Mouse (Mus musculus): ENCODE results near the gene Zfp982. TPM values are rescaled to one million over a fixed set of nuclear protein-coding genes. Genes with fewer than 3 reads are reported as not detected.

Zfp982 gene
- 0.34 TPM for total RNA-seq (2023)

DNA sequence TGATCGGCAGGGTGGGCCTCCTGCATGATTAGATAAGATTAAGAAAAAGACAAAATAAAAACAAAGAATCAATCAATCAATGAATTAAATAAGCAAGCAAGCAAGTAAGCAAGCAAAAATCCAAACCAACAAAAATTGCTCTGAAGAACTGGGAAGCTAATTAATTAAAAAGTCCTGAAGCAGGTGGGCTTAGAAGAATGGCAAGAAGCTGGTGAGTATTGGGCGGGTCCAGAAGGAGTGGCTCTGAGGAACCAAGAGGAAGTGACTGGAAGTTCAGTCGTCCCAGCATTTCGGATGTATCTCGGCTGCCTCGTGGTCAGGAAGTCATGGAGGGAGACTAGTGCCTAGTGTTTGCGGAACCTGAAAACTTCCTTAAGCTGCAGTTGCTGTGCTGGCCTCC, at the start of gene Zfp982:
Gene Zfp982 (plus strand): TSS at position 301 of the 400 bp plus-strand sequence.

DNA sequence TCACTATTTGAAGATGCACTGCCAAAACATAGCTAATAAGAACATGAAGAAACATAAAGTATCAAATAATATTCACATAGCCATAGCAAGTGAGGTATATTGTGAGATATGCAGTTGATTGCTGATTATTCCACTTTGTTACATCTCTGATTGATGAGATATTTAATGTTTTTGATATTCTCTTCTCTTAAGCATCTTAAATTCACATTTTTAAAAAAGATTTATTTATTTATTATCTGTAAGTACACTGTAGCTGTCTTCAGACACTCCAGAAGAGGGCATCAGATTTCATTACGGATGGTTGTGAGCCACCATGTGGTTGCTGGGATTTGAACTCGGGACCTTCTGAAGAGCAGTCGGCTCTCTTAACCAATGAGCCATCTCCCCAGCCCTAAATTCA, 47.7 kb downstream of the Zfp982 start, which contains the start of gene Gm16503:
Gene Gm16503 (plus strand): TSS at position 301 of the 400 bp plus-strand sequence.

DNA sequence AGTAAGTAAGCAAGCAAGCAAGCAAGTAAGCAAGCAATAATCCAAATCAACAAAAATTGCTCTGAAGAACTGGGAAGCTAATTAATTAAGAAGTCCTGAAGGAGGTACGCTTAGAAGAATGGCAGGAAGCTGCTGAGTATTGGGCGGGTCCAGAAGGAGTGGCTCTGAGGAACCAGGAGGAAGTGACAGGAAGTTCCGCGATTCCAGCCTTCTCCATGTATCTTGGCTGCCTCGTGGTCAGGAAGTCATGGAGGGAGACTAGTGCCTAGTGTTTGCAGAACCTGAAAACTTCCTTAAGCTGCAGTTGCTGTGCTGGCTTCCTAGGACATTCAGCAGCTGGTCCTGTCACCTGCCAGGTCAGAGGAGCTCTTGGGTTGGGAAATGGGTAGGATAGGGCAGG, 60.9 kb downstream of the Zfp982 start, which contains the start of gene Zfp985:
Gene Zfp985 (plus strand): TSS at position 207 of the 400 bp plus-strand sequence.

Other genes starting within 250 kb of the Zfp982 start
- gene Zfp988, start 186.7 kb upstream of the Zfp982 start, total RNA-seq (2023) = 0.49 TPM
- gene Zfp978, start 131.1 kb upstream of the Zfp982 start, total RNA-seq (2023) = not detected
- gene Gm16503, start 47.8 kb downstream of the Zfp982 start, total RNA-seq (2023) = 0.15 TPM
- not detected for gene Zfp985, start 60.9 kb downstream of the Zfp982 start, total RNA-seq (2023)
- gene Zfp979, start 150.1 kb downstream of the Zfp982 start, total RNA-seq (2023) = not detected
- gene Zfp534, start 210.1 kb downstream of the Zfp982 start, total RNA-seq (2023) = 0.37 TPM